Mouse (Mus musculus): ENCODE measurements at regions not wholly inside any gene's neighbourhood (a gene's known extent, or its start where the extent isn't known, plus 50 kb on each side); places are given as distances from the start of the nearest gene placed in this dataset.

- TF ChIP-seq CTCF (conservative IDR thresholded peaks at IDR 0.05; ENCODE audit: low read length) (no peak), NANOG (IDR thresholded peaks at IDR 0.05; ENCODE audit: borderline replicate concordance, low read length) (no peak)
Measured at GRCm38 (mm10) chr8:8418525-8418924, 242.5 kb downstream of the Efnb2 start.

Measured in E14TG2a.4 (cell line).